Comparison of ENCODE assay signal across 20 mouse cellular contexts in the genomic region with DNA sequence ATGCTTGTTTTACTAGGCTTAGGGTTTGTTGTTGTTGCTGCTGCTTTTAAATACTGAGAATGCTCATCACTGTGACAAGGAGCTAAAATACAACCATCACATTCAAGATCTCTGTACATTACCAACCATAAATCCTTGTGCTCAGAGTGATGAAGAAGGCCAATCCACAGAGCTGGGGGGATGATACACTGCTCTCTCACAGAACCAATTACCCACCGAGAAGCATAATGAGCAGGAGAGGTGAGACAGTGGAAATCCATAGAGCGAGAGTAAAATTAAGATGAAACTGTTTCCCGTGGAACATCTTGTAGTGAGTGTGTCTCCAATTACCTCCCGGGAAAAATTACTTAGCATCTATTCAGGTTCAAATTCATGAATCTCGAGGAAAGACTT.
A peak's percentile ranks its signal among the peaks of the same experiment; 100 is the strongest.
DNase-seq lines count a peak whose midpoint lies in the region; ATAC-seq and TF ChIP-seq lines count a peak whose summit lies in the region.
"Had no signal": no experiment of that assay in that cellular context is flagged by ENCODE, and none has a peak within 500 bp of the region (broad histone marks: within the 10 kb centered on the region; RNA-seq: fewer than 3 reads in every experiment).

No protein-coding gene starts in this region.

- intact Hi-C loops in heart, postnatal 36 days (cut with DNase I), result no loop called here

- no peaks in the 10 kb centered on the region for H3K9me3 ChIP-seq in forebrain, postnatal 0 days (ENCODE audit: low read length)
- no peaks in the 10 kb centered on the region for H3K9me3 ChIP-seq in liver, embryonic 14.5 days (ENCODE audit: control insufficient read depth, low read length)
- H3K9me3 ChIP-seq in neural tube, embryonic 12.5 days, result no peaks in the 10 kb centered on the region
- H3K9me3 ChIP-seq in intestine, postnatal 0 days (ENCODE audit: control insufficient read depth), result no peaks in the 10 kb centered on the region
- H3K9me3 ChIP-seq: limb, embryonic 15.5 days had no signal

- 14% methylated on average over 5 of the region's 5 CpGs for WGBS in forebrain, postnatal 0 days
- 65% methylated on average over 5 of the region's 5 CpGs for WGBS in liver, embryonic 14.5 days (ENCODE audit: insufficient replicate concordance)
- WGBS in neural tube, embryonic 12.5 days, result 49% methylated on average over 5 of the region's 5 CpGs
- WGBS in intestine, postnatal 0 days, result 84% methylated on average over 5 of the region's 5 CpGs

- no peak for ATAC-seq in forebrain, postnatal 0 days
- no peak for ATAC-seq in liver, embryonic 14.5 days (ENCODE audit: insufficient read depth)
- ATAC-seq in neural tube, embryonic 12.5 days (ENCODE audit: low FRiP score, low read depth), result no peak
- no peak for ATAC-seq in granulocyte monocyte progenitor cell, adult 5-6 weeks (replicated peaks; ENCODE audit: poor library complexity, severe bottlenecking)
- ATAC-seq in intestine, postnatal 0 days, result no peak
- ATAC-seq: Patski had no signal

- no peak overlapping the region for H3K4me2 ChIP-seq in forebrain, postnatal 0 days (ENCODE audit: low read depth)
- H3K4me2 ChIP-seq in liver, embryonic 14.5 days (ENCODE audit: low read depth), result peak overlapping the region; percentile 44
- peak overlapping the region; percentile 16; the same call in 1 of the 2 replicates for H3K4me2 ChIP-seq in neural tube, embryonic 12.5 days (replicated peaks)
- no peak overlapping the region for H3K4me2 ChIP-seq in intestine, postnatal 0 days (replicated peaks; ENCODE audit: low read depth)
- H3K4me2 ChIP-seq: limb, embryonic 15.5 days had no signal

- TF ChIP-seq EP300 in liver, embryonic 14.5 days (IDR thresholded peaks at IDR 0.05; ENCODE audit: low read depth), result no peak

- H3K27me3 ChIP-seq in forebrain, postnatal 0 days (ENCODE audit: insufficient read depth, low read length), result no peaks in the 10 kb centered on the region
- no peaks in the 10 kb centered on the region for H3K27me3 ChIP-seq in liver, embryonic 14.5 days (ENCODE audit: control insufficient read depth, insufficient read depth, low read length)
- no peaks in the 10 kb centered on the region for H3K27me3 ChIP-seq in neural tube, embryonic 12.5 days (replicated peaks)
- H3K27me3 ChIP-seq in intestine, postnatal 0 days (replicated peaks; ENCODE audit: control insufficient read depth, insufficient read depth, low read length), result no peaks in the 10 kb centered on the region
- H3K27me3 ChIP-seq: CH12.LX; limb, embryonic 15.5 days; Patski had no signal

- 0 out of 2 replicates have a peak overlapping the region, but pooled peaks have one; percentile 50 for H3K27ac ChIP-seq in forebrain, postnatal 0 days (ENCODE audit: low read depth, low read length)
- no peak overlapping the region for H3K27ac ChIP-seq in liver, embryonic 14.5 days
- H3K27ac ChIP-seq in neural tube, embryonic 12.5 days, result peak overlapping the region; percentile 32; the same call in 1 of the 2 replicates
- H3K27ac ChIP-seq in intestine, postnatal 0 days (ENCODE audit: low read depth, low read length), result no peak overlapping the region
- H3K27ac ChIP-seq: heart, adult 2 months; limb, embryonic 15.5 days; stomach, postnatal 0 days had no signal

- no peak overlapping the region for H3K4me3 ChIP-seq in forebrain, postnatal 0 days (ENCODE audit: low read depth, low read length)
- H3K4me3 ChIP-seq in liver, embryonic 14.5 days (ENCODE audit: insufficient read depth in 1 of 2, low read depth in 2 of 2, low read length in 2 of 2), result no peak overlapping the region
- no peak overlapping the region for H3K4me3 ChIP-seq in neural tube, embryonic 12.5 days
- no peak overlapping the region for H3K4me3 ChIP-seq in intestine, postnatal 0 days (ENCODE audit: low read depth, low read length)
- H3K4me3 ChIP-seq: heart, adult 2 months; limb, embryonic 15.5 days; myocyte had no signal

- H3K36me3 ChIP-seq in forebrain, postnatal 0 days (ENCODE audit: insufficient read depth), result no peaks in the 10 kb centered on the region
- H3K36me3 ChIP-seq in liver, embryonic 14.5 days (replicated peaks; ENCODE audit: control insufficient read depth, insufficient read depth, low read depth), result no peaks in the 10 kb centered on the region
- no peaks in the 10 kb centered on the region for H3K36me3 ChIP-seq in neural tube, embryonic 12.5 days
- H3K36me3 ChIP-seq in intestine, postnatal 0 days (ENCODE audit: control insufficient read depth, insufficient read depth), result no peaks in the 10 kb centered on the region

- no peak overlapping the region for H3K9ac ChIP-seq in forebrain, postnatal 0 days
- no peak overlapping the region for H3K9ac ChIP-seq in liver, embryonic 14.5 days (replicated peaks)
- no peak overlapping the region for H3K9ac ChIP-seq in neural tube, embryonic 12.5 days
- no peak overlapping the region for H3K9ac ChIP-seq in intestine, postnatal 0 days (ENCODE audit: low read depth, low read length)
- H3K9ac ChIP-seq: limb, embryonic 15.5 days had no signal

- H3K4me1 ChIP-seq in forebrain, postnatal 0 days (ENCODE audit: insufficient read depth), result peaks cover 10% of the 10 kb centered on the region
- peaks cover 22 to 41% of the 10 kb centered on the region in 2 experiments for H3K4me1 ChIP-seq in liver, embryonic 14.5 days (replicated peaks; ENCODE audit: control insufficient read depth in 2 of 2, insufficient read depth in 2 of 2, low read length in 1 of 2)
- H3K4me1 ChIP-seq in neural tube, embryonic 12.5 days, result peaks cover 17% of the 10 kb centered on the region
- 0 out of 2 replicates have a peak, but pooled peaks cover 5% of the 10 kb centered on the region for H3K4me1 ChIP-seq in intestine, postnatal 0 days (replicated peaks; ENCODE audit: control insufficient read depth, insufficient read depth, low read length)

- TF ChIP-seq CTCF in forebrain, postnatal 0 days (IDR thresholded peaks at IDR 0.05; ENCODE audit: low read depth), result no peak
- no peak for TF ChIP-seq CTCF in liver, embryonic 14.5 days (IDR thresholded peaks at IDR 0.05; ENCODE audit: low read depth)
- no peak for TF ChIP-seq CTCF in intestine, postnatal 0 days (IDR thresholded peaks at IDR 0.05; ENCODE audit: low read depth)

- peak; percentile 30 for DNase-seq in heart, adult 11 months
- no peak for DNase-seq in heart, postnatal 36 days
- no peak for DNase-seq in forebrain, postnatal 0 days
- DNase-seq in liver, embryonic 14.5 days (ENCODE audit: low read depth in 3 of 3, low spot score in 3 of 3), result no peak
- DNase-seq in adrenal gland, postnatal 25 days, result no peak
- DNase-seq: cerebellum, adult 9-10 months; embryo, embryonic 11 days; heart, adult 2 months; heart, postnatal 10 days; lung, postnatal 4 days; spleen, adult 18-20 months; thymus, postnatal 25 days had no signal

Comparison
In these comparisons a context has a peak if more than half of its experiments do, and no peak if none do; other contexts are left out.
1. H3K27ac ChIP-seq: peak in forebrain, postnatal 0 days (single experiment) and neural tube, embryonic 12.5 days (single experiment); none in liver, embryonic 14.5 days (single experiment) and intestine, postnatal 0 days (single experiment).
2. H3K4me2 ChIP-seq: peak in liver, embryonic 14.5 days (single experiment) and neural tube, embryonic 12.5 days (single experiment); none in forebrain, postnatal 0 days (single experiment) and intestine, postnatal 0 days (single experiment).